Mouse (Mus musculus) midbrain, embryonic 11.5 days (tissue): ENCODE data around the gene Nfkbib. TPM values are rescaled to one million over a fixed set of nuclear protein-coding genes. Genes with fewer than 3 reads are reported as not detected.

Experiments used
- ATAC-seq: fragments of 200-750 bp; cut with Nextera tagmentation; 2 replicates; pipeline ENCODE4 v1.8.0; 2017; ENCODE audit warnings: moderate TSS enrichment, moderate library complexity; ENCODE audit not compliant: low FRiP score
- DNase-seq: peaks from one replicate; pipeline ENCODE4 v3.0.0; 2015; ENCODE audit warnings: low spot score; ENCODE audit errors: missing footprints
- H3K27ac ChIP-seq: fragments of 300-500 bp; sonication (generic); 2 replicates; pipeline ENCODE4 v1.5.1; 2014; ENCODE audit warnings: low read depth, low read length
- H3K27me3 ChIP-seq: fragments of 300-500 bp; sonication (generic); 2 replicates; pipeline ENCODE4 v1.6.1; 2014; ENCODE audit warnings: mild to moderate bottlenecking, low read length, moderate library complexity, mixed read lengths; ENCODE audit not compliant: control insufficient read depth, insufficient read depth
- H3K36me3 ChIP-seq: fragments of 300-500 bp; sonication (generic); 2 replicates; pipeline ENCODE4 v1.6.1; 2014; ENCODE audit warnings: mild to moderate bottlenecking, low read length, moderate library complexity, mixed read lengths; ENCODE audit not compliant: control insufficient read depth, insufficient read depth
- H3K4me1 ChIP-seq: fragments of 300-500 bp; sonication (generic); 2 replicates; pipeline ENCODE4 v1.6.1; 2014; ENCODE audit warnings: low read length; ENCODE audit not compliant: control insufficient read depth, insufficient read depth
- H3K4me2 ChIP-seq: fragments of 300-500 bp; sonication (generic); 2 replicates; pipeline ENCODE4 v1.6.1; 2014; ENCODE audit warnings: mild to moderate bottlenecking, moderate library complexity
- H3K4me3 ChIP-seq: fragments of 300-500 bp; sonication (generic); 2 replicates; pipeline ENCODE4 v1.5.1; 2014; ENCODE audit warnings: low read depth, low read length
- H3K9ac ChIP-seq: fragments of 300-500 bp; sonication (generic); 2 replicates; pipeline ENCODE4 v1.6.1; 2014; ENCODE audit warnings: low read length
- H3K9me3 ChIP-seq: fragments of 300-500 bp; sonication (generic); 2 replicates; pipeline ENCODE4 v1.6.1; 2016; ENCODE audit warnings: low read length; ENCODE audit not compliant: control insufficient read depth
- WGBS: fragments of 180-500 bp; shearing (Covaris S2); extraction: QIAGEN DNeasy Blood & Tissue Kit; methylation state at CpG from one replicate; pipeline ENCODE4 v1.1.7; 2014; 5-methylcytosine and 5-hydroxymethylcytosine counted together
- polyA plus RNA-seq: library from polyadenylated mRNA; unstranded; fragments of >200 nt; fragmentation: Nextera tagmentation; extraction: Ambion mirVana; gene quantifications from 2 replicates; pipeline ENCODE4 v1.2.1, GENCODE M21; 2014

The Nfkbib gene
- polyA plus RNA-seq, 1 experiment from 2014 or later: 43.9 TPM

DNA sequence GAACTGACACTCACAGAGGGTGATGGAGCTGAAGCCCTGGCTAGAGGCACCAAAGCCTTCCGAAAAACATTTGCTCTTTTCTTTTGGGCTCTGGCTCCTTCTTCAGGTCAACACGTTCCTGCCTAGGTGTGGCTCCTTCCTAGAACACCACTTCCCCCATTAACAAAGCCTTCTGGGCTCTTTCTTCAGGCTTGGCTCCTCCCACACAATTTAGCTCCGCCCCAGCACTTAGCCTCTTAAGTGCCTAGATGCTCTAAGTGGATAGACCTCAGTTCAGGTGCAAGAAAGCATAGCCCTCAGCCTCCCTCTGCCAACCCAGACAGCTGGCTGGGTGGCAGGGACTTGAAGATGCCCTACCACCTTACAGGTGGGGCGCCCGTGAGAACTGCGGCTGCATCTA lies 31.6 kb downstream of the Nfkbib start:
- H3K4me1 ChIP-seq: peaks cover 7% of the 10 kb centered on the region; the same call in 1 of the 2 replicates
- H3K9me3 ChIP-seq: no peaks in the 10 kb centered on the region
- H3K4me3 ChIP-seq: no peak overlapping the region
- peak; percentile 44 for DNase-seq
- ATAC-seq: no peak
- WGBS: 85% methylated on average over 6 of the region's 6 CpGs
- 0 out of 2 replicates have a peak, but pooled peaks cover 3% of the 10 kb centered on the region for H3K36me3 ChIP-seq
- H3K4me2 ChIP-seq: no peak overlapping the region
- H3K27ac ChIP-seq: no peak overlapping the region
- peaks cover 3% of the 10 kb centered on the region for H3K27me3 ChIP-seq
- H3K9ac ChIP-seq: no peak overlapping the region

DNA sequence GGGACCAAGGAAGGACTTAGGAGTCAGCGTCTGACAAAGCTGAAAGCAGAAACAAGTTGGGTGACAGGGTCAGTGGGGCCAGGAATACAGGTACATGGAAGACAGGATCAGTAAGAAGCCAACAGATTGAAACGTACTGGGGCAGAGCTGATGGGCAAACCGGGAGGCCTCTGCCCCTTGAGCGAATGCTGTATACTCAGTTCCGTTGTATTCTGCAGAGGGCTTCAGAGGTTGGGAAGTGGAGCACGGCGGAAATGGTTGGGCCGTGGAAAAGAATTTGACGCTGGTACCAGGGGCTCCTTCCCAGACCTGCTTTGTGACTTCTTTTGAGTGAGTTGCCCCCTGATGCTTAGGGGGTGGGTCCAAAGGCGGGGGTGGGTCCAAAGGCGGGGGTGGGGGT lies 34.1 kb downstream of the Nfkbib start:
- Histone ChIP-seq H3K36me3 (0 out of 2 replicates have a peak, but pooled peaks cover 2% of the 10 kb centered on the region), H3K9ac (peak overlapping the region; percentile 57), H3K27ac (no peak overlapping the region), H3K4me3 (peak overlapping the region; percentile 39), H3K4me2 (peak overlapping the region; percentile 67), H3K27me3 (peaks cover 3% of the 10 kb centered on the region), H3K4me1 (peaks cover 7% of the 10 kb centered on the region; the same call in 1 of the 2 replicates), H3K9me3 (no peaks in the 10 kb centered on the region)
- DNase-seq: no peak
- ATAC-seq: peak; percentile 47; the same call in 1 of the 2 replicates
- WGBS: 6% methylated on average over 11 of the region's 11 CpGs

DNA sequence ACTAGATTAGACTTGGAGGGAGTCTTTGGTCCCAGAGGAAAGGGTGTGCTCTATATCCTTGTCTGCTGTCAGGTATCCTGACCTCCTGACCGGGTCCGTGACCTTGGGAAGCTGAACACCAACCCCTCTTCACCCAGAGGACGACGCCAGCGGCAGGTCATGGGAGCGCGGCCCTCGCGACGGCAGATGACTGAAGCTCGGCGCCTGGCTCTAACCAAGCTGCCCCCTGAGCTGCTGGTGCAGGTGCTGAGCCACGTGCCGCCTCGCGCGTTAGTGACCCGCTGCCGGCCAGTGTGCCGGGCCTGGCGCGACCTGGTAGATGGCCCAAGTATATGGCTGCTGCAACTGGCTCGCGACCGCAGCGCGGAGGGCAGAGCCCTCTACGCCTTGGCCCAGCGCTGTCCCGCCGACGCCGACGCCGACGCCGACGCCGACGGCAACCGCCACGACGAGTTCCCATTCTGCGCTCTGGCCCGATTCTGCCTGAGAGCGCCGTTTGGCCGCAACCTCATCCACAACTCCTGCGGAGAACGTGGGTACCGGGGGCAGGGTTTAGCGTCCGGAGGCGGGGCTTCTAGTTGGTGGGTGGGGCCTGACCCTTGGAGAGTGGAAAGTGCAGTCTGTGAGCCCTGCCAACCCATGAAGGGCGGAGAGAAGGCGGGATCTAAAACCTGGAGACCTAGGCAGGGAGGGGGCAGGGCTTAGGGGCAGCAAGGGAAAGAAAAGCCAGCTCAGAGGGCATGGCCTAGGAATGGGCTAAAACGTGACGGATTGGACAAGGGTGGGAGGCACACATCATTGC lies 34.8 kb downstream of the Nfkbib start:
- Histone ChIP-seq H3K4me1 (peaks cover 7% of the 10 kb centered on the region; the same call in 1 of the 2 replicates), H3K9ac (peak overlapping the region; percentile 57), H3K4me2 (peak overlapping the region; percentile 67), H3K27ac (no peak overlapping the region), H3K9me3 (no peaks in the 10 kb centered on the region), H3K4me3 (peak overlapping the region; percentile 39), H3K27me3 (peaks cover 3% of the 10 kb centered on the region), H3K36me3 (no peaks in the 10 kb centered on the region)
- DNase-seq (peak; percentile 97), ATAC-seq (peak; percentile 87)
- 2% methylated on average over 58 of the region's 58 CpGs for WGBS

DNA sequence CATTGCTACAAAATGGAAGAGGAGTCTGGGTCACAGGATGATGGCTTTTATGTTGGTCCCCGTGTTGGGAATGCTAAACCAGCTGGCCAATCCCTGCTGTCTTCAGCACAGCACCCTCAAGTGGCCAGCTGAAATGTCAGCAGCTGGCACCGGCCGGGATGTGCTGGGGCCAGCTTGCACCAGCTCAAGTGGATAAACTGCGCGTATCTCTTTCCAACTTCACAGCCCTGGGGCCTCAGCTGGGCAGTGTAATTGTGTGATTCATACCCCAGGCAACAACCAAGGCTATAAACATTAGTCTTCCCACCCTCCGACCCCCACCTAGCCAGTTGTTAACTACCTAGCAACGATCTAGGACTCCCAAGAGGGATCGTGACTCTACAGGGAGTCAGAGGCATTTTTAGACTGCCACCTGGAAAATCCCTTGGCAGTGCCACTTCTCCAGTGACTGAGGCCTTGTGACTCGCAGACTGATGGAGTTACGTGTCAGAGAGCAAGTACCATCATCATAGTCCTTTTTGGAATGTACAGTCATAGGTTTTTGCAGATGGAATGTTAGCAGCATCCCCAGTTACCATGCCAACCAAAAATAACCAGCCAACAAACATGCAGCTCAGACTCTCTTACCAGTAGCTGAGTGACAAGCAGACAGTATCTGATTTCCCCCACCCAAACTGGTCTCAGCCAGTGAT lies 39.5 kb downstream of the Nfkbib start:
- Histone ChIP-seq H3K9me3 (no peaks in the 10 kb centered on the region), H3K36me3 (no peaks in the 10 kb centered on the region), H3K4me2 (no peak overlapping the region), H3K27ac (no peak overlapping the region), H3K4me1 (peaks cover under 1% of the 10 kb centered on the region; the same call in 1 of the 2 replicates), H3K9ac (no peak overlapping the region), H3K4me3 (no peak overlapping the region), H3K27me3 (peaks cover 3% of the 10 kb centered on the region)
- 58% methylated on average over 10 of the region's 10 CpGs for WGBS
- no peak for ATAC-seq
- peak; percentile 84 for DNase-seq

DNA sequence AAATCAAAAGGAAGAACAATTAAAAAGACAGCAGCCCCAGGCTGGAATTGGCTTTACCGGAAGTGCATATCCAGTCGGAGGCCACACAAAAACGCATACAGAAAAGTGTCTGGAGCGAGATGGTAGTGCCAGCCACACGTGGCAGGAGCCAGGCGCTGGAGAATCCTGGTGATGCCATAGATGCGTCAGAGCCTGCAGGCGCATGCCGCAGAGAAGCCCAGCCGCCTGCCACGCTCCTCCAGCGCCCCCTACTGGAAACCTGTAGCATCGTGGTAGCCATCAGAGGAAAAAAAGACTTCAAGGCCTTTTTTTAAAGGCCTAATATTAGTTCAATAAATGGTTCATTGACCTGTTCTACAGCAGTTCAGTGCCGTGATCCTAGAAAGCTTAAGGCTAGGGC lies 40.7 kb downstream of the Nfkbib start:
- Histone ChIP-seq H3K9me3 (no peaks in the 10 kb centered on the region), H3K27ac (no peak overlapping the region), H3K4me3 (no peak overlapping the region), H3K27me3 (no peaks in the 10 kb centered on the region; the same call in 1 of the 2 replicates), H3K36me3 (no peaks in the 10 kb centered on the region), H3K9ac (no peak overlapping the region), H3K4me2 (no peak overlapping the region), H3K4me1 (no peaks in the 10 kb centered on the region)
- DNase-seq (peak; percentile 97), ATAC-seq (peak; percentile 62; the same call in 1 of the 2 replicates)
- 7% methylated on average over 14 of the region's 14 CpGs for WGBS

DNA sequence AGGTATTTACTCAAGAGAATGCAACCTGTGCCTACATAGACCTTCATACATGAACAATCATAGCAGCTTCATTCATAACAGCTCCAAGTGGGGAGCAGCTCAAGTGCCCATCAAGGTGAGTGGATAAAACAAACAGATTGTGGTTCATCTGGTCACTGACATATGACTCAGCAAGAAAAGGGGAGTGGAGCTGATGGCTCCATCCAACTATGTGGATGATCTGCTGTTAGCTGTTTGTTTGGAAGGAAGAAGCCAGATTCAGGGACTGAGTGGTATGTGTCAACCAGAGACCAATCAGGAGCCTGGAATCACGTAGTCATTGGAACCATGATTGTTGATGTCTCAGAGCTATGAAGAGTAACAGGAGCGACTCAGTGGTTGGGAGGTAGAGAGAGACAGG lies 42.7 kb downstream of the Nfkbib start:
- WGBS: 96% methylated on average over 2 of the region's 2 CpGs
- H3K27me3 ChIP-seq: no peaks in the 10 kb centered on the region
- DNase-seq: no peak

DNA sequence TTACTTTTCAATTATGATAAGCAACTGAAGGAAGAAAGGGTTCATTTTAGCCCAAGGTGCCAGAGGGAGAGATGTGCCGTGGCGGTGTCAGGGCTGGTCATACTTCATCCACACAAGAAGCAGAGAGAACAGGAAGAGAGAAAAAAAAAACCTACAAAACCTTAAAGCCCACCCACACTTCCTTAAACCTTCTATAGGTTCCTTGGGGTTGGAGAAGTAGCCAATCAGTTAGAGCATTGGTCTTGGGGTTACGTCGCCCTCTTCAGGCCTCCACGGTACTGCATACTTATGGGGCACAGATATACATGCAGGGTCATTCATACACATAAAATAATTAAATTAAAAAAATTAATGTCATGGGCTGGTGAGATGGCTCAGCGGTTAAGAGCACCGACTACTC lies 45.2 kb downstream of the Nfkbib start:
- Histone ChIP-seq H3K4me2 (no peak overlapping the region), H3K4me1 (no peaks in the 10 kb centered on the region), H3K27me3 (no peaks in the 10 kb centered on the region; the same call in 1 of the 2 replicates), H3K9me3 (no peaks in the 10 kb centered on the region), H3K27ac (no peak overlapping the region), H3K4me3 (no peak overlapping the region), H3K9ac (no peak overlapping the region), H3K36me3 (no peaks in the 10 kb centered on the region)
- WGBS: 95% methylated on average over 7 of the region's 7 CpGs
- DNase-seq (peak; percentile 84), ATAC-seq (no peak)

More for the DNA sequence above, 42.7 kb downstream of the Nfkbib start:
- H3K36me3 ChIP-seq: no peaks in the 10 kb centered on the region
- H3K9me3 ChIP-seq: no peaks in the 10 kb centered on the region
- no peak overlapping the region for H3K9ac ChIP-seq
- ATAC-seq: no peak
- no peaks in the 10 kb centered on the region for H3K4me1 ChIP-seq
- H3K4me2 ChIP-seq: no peak overlapping the region
- H3K4me3 ChIP-seq: no peak overlapping the region
- H3K27ac ChIP-seq: no peak overlapping the region

DNA sequence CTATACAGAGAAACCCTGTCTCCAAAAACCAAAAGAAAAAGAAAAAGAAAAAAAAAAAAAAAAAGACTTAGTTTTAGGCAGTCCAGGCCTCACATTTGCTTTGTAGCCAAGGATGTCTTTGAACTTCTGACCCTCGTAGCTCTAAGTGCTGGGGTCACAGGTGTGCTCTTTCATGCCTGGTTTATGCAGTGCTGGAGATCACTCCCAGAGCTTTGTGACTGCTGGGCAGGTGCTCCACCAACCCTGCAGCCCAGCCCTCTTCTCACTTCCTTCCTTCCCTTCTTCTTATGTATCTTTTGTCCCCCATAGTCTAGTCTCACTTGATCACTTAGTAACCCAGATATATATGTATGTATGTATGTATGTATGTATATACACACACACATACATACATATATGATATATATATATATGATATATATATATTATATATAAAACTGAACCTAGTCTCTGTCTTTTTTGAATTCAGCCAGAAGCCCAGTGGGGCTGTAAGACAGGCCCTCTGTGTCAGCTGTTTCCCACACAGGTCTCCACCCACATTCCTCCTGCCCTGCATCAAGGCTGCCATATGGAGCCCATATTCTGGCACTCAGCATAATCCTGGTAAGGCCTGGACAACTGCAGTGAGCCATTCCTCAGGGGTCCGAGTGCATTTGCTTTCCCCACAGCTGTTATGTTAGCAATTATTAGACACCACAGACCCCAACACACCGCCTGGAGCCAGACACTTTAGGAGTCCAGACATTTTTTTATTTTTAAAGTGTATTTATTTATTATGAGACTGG lies 46.4 kb downstream of the Nfkbib start:
- Histone ChIP-seq H3K4me3 (no peak overlapping the region), H3K9ac (no peak overlapping the region), H3K27me3 (no peaks in the 10 kb centered on the region; the same call in 1 of the 2 replicates), H3K36me3 (no peaks in the 10 kb centered on the region), H3K4me1 (no peaks in the 10 kb centered on the region), H3K4me2 (no peak overlapping the region), H3K9me3 (no peaks in the 10 kb centered on the region), H3K27ac (no peak overlapping the region)
- 82% methylated on average over 3 of the region's 3 CpGs for WGBS
- ATAC-seq: no peak
- no peak for DNase-seq
